Mouse (Mus musculus) intestine, embryonic 15.5 days (tissue): ENCODE data around the gene Ube2q1. TPM values are rescaled to one million over a fixed set of nuclear protein-coding genes. Genes with fewer than 3 reads are reported as not detected.

Experiments used
- ATAC-seq: fragments of 200-750 bp; cut with Nextera tagmentation; 2 replicates; pipeline ENCODE4 v1.8.0; 2017; ENCODE audit warnings: moderate TSS enrichment, moderate library complexity
- H3K27ac ChIP-seq: fragments of 300-500 bp; sonication (generic); 2 replicates; pipeline ENCODE4 v1.5.1; 2015; ENCODE audit warnings: mild to moderate bottlenecking, inconsistent platforms
- H3K27me3 ChIP-seq: fragments of 300-500 bp; sonication (generic); replicated peaks from 2 replicates; pipeline ENCODE4 v1.6.1; 2015; ENCODE audit warnings: inconsistent platforms
- H3K36me3 ChIP-seq: fragments of 300-500 bp; sonication (generic); 2 replicates; pipeline ENCODE4 v1.6.1; 2015; ENCODE audit warnings: inconsistent platforms
- H3K4me1 ChIP-seq: fragments of 300-500 bp; sonication (generic); replicated peaks from 2 replicates; pipeline ENCODE4 v1.6.1; 2015; ENCODE audit warnings: inconsistent platforms
- H3K4me2 ChIP-seq: fragments of 300-500 bp; sonication (generic); replicated peaks from 2 replicates; pipeline ENCODE4 v1.6.1; 2015; ENCODE audit warnings: mild to moderate bottlenecking, inconsistent platforms
- H3K4me3 ChIP-seq: fragments of 300-500 bp; sonication (generic); replicated peaks from 2 replicates; pipeline ENCODE4 v1.5.1; 2015; ENCODE audit warnings: inconsistent platforms
- H3K9ac ChIP-seq: fragments of 300-500 bp; sonication (generic); 2 replicates; pipeline ENCODE4 v1.6.1; 2015; ENCODE audit warnings: inconsistent platforms
- H3K9me3 ChIP-seq: fragments of 300-500 bp; sonication (generic); 2 replicates; pipeline ENCODE4 v1.6.1; 2016; ENCODE audit warnings: inconsistent platforms
- WGBS: fragments of 180-500 bp; shearing (Covaris S2); methylation state at CpG from one replicate; pipeline ENCODE4 v1.1.7; 2015; 5-methylcytosine and 5-hydroxymethylcytosine counted together
- polyA plus RNA-seq: library from polyadenylated mRNA; unstranded; fragments of >200 nt; fragmentation: Nextera tagmentation; extraction: Ambion mirVana; gene quantifications from 2 replicates; pipeline ENCODE4 v1.2.1, GENCODE M21; 2015

The Ube2q1 gene
- polyA plus RNA-seq: 12.3 and 14.3 TPM in 2 replicates

DNA sequence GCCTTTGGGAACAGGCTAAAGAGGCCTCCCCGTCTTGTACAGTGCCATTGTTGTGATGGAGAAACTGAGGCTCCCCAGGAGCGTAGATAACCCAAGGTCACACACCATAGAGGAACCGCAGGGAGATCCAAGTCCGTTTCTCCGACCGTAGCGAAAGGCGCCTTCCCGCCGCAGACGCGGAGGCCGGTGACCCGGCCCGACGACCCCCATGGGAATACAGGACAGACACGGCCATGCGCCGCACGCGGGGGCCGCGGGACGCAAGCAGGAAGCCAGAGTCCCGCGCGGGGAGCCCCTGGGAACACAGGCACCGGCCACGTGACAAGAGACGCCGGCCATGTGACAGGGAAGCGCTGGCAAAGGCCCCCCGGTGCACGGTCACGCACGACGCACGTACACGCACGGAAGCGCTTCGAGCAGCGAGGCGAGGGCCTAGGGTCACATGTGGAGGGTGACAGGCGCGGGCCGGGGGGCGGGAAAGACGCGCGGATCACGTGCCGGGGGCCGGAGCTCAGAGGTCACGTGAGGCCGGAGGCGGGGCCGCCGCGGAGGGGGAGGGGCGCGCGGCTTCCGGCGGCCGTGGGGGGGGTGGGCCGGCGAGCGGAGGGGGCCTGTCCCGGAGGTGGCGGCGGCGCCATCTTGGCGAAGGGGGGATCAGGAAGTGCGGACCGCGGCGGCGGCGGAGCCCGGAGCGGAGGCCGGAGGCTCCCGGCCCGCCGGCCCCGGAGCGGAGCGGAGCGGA, at the start of gene Ube2q1:
Gene Ube2q1 (plus strand): TSS at position 649 of the 742 bp plus-strand sequence.
- peak within 1 kb of the TSS; percentile 99 for H3K4me3 ChIP-seq

DNA sequence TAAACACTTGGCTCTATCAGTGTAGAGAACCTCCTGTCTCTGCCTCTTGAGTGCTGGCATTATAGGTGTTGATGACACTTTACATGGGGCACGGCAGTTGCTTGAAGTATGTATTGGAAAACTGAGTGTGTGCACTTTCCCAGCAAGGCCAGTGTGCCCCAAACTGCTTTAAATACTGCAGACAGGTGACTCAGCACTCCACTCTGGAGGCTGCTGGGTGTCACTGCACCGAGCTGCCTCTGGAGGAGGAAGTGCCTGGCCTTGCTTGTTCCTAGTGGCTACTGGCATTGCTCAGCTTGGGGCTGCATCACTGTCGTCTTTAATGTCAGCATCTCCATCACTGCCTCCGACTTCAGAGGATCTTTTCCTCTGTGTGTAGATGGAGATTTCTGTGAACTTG, 46.4 kb upstream of the Ube2q1 start:
- ATAC-seq: peak; percentile 48; the same call in 1 of the 2 replicates
- H3K27me3 ChIP-seq: no peaks in the 10 kb centered on the region
- H3K9me3 ChIP-seq: no peaks in the 10 kb centered on the region
- H3K36me3 ChIP-seq: no peaks in the 10 kb centered on the region
- H3K9ac ChIP-seq: no peak overlapping the region
- 16% methylated on average over 4 of the region's 4 CpGs for WGBS
- H3K4me2 ChIP-seq: no peak overlapping the region
- no peak overlapping the region for H3K4me3 ChIP-seq
- no peak overlapping the region for H3K27ac ChIP-seq
- H3K4me1 ChIP-seq: peaks cover 9% of the 10 kb centered on the region

More for the DNA sequence above, at the start of gene Ube2q1:
- Histone ChIP-seq H3K36me3 (peaks cover 17% of the 10 kb centered on the region), H3K4me1 (peaks cover 20% of the 10 kb centered on the region), H3K27me3 (no peaks in the 10 kb centered on the region), H3K27ac (peak within 1 kb of the TSS; percentile 98), H3K9me3 (no peaks in the 10 kb centered on the region), H3K9ac (peak within 1 kb of the TSS; percentile 100), H3K4me2 (peak within 1 kb of the TSS; percentile 88)
- WGBS: under 1% methylated on average over 74 of the region's 90 CpGs
- ATAC-seq: peak; percentile 95

DNA sequence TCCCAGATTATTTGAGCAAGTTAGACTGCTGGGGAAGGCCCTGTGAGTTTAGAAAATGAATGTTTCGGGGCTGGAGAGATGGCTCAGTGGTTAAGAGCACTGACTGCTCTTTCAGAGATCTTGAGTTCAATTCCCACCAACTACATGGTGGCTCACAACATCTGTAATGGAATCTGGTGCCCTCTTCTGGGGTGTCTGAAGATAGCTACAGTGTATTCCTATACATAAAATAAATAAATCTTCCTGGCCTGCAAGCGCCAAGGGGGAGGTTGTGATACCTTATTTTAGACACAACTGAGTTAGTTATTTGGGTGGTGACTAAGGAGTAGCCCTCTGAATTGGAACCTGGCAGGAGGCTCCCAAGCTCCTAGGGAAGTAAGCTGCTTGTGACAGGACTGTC, 44.6 kb upstream of the Ube2q1 start:
- Histone ChIP-seq H3K4me3 (no peak overlapping the region), H3K4me1 (peaks cover 7% of the 10 kb centered on the region), H3K27ac (no peak overlapping the region), H3K27me3 (no peaks in the 10 kb centered on the region), H3K9ac (no peak overlapping the region), H3K4me2 (no peak overlapping the region), H3K9me3 (no peaks in the 10 kb centered on the region), H3K36me3 (no peaks in the 10 kb centered on the region)
- WGBS: 84% methylated on average over 2 of the region's 2 CpGs
- ATAC-seq: no peak

DNA sequence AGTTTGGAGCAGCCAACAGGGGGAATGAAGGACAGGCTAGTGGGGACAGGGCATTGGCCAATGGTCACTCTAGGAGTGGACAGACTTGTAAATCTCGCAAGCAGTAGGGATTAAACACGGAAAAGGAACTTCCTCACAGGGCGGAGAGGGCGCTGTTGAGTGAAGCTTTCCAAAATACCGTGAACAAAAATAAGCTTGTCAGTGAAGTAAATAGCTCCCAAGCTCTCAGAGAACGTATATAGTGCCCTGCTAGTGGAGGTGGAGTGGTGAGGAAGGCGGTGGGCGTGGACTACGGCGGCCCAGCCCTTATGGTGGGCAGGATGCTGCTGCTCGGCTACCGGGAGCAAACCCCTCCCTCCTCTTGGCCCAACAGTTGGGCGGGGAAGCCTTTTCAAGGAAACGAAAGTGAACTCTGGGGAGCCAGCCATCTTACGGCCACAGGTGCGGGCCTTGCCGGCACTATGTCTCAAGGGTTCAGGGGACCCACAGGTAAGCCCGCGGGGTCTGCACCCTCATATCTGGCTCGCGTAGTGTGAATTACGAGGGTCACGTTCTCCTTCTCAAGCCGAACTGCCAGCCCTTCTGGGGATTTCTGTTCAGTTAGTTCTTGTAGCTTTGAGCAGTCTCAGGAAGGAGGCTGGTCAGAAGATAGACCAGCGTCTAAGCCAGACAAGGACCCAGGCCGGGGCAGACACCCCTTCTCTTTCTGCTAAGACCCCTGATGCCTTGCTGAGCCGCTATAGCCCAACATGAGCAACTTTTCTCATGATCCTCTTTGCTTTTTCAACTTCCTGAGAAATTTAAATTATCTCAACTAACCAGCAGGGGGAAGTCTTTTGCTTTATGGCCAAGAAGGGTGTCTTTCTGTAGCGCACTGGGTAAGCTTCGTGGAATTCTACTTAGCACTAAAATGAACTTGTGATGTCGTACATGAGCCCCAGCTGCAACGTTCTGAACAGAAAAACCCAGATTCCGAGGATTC, 42.8 kb upstream of the Ube2q1 start:
- WGBS: 1% methylated on average over 32 of the region's 32 CpGs
- H3K36me3 ChIP-seq: 0 out of 2 replicates have a peak, but pooled peaks cover 3% of the 10 kb centered on the region
- peak overlapping the region; percentile 58 for H3K27ac ChIP-seq
- H3K9ac ChIP-seq: peak overlapping the region; percentile 65
- H3K9me3 ChIP-seq: no peaks in the 10 kb centered on the region
- H3K4me3 ChIP-seq: peak overlapping the region; percentile 69
- peak; percentile 97 for ATAC-seq
- H3K4me2 ChIP-seq: peak overlapping the region; percentile 74
- H3K4me1 ChIP-seq: peaks cover 7% of the 10 kb centered on the region
- no peaks in the 10 kb centered on the region for H3K27me3 ChIP-seq

DNA sequence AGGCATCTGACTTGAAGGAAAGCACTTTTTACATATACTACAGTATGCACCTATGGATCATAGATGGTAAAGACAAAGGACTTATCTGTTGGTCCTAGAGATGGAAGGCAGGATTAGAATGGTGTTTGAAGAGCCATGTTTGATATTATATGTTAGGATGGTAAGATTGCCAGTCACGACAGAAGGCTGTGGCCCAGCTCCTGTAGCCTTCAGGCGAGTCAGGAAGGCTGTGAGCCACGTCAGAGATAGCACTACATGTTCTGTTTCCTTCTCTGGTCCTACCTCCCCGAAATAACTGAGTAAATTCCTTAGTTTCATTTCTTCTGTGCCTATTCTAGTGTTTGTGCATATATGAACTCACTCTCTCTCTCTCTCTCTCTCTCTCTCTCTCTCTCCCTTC, 41.3 kb upstream of the Ube2q1 start:
- H3K4me2 ChIP-seq: no peak overlapping the region
- 0 out of 2 replicates have a peak, but pooled peaks cover 7% of the 10 kb centered on the region for H3K36me3 ChIP-seq
- no peak overlapping the region for H3K4me3 ChIP-seq
- H3K27ac ChIP-seq: no peak overlapping the region
- H3K27me3 ChIP-seq: no peaks in the 10 kb centered on the region
- no peak for ATAC-seq
- H3K9ac ChIP-seq: no peak overlapping the region
- WGBS: 85% methylated on average over 4 of the region's 4 CpGs
- no peaks in the 10 kb centered on the region for H3K9me3 ChIP-seq
- peaks cover 7% of the 10 kb centered on the region for H3K4me1 ChIP-seq

DNA sequence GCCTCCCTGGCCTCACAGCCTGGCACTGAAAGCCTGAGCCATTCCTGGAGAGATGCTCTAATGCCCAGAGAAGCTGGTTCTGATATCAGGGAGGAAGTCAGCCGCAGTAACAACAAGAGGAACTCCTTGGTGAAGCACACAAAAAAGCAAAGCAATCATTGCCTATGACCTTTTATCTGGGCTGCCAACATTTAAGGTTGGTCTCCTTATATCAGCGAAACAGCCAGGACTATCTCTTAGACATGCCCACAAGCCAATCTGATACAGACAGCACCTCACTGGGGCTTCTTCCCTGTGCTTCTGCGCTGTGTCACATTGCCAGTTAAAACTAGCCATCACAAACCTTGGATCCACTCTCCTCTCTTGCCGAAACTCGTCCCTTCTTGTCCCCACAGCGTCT, 34.9 kb upstream of the Ube2q1 start:
- H3K27me3 ChIP-seq: no peaks in the 10 kb centered on the region
- H3K36me3 ChIP-seq: peaks cover 15% of the 10 kb centered on the region; the same call in 1 of the 2 replicates
- ATAC-seq: no peak
- H3K27ac ChIP-seq: no peak overlapping the region
- H3K9me3 ChIP-seq: no peaks in the 10 kb centered on the region
- H3K4me3 ChIP-seq: no peak overlapping the region
- no peaks in the 10 kb centered on the region for H3K4me1 ChIP-seq
- 89% methylated on average over 6 of the region's 6 CpGs for WGBS
- no peak overlapping the region for H3K4me2 ChIP-seq
- H3K9ac ChIP-seq: no peak overlapping the region

DNA sequence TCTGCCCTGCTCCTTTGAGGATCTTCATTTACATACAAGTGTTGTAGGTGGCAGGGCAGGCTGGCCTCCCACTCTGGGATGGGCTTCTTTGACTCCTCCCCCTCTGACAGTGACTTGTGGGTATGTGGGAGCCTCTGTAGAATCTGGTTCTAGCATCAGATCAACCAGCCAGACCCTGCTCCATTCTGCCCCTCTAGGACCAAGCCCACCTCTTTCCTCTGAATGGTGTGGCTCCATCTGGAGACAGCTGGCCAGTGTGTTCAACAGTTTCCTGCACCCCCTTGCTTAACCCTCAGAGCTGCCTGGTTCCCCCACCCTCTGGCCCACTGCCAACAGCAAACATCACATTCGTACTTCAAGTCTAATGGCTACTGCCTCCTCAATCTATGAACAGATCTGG, 21.1 kb upstream of the Ube2q1 start:
- WGBS: 9% methylated on average over 1 of the region's 1 CpGs
- Histone ChIP-seq H3K27me3 (no peaks in the 10 kb centered on the region), H3K4me1 (no peaks in the 10 kb centered on the region), H3K4me3 (no peak overlapping the region), H3K4me2 (no peak overlapping the region), H3K9me3 (no peaks in the 10 kb centered on the region), H3K27ac (no peak overlapping the region), H3K36me3 (peaks cover 9% of the 10 kb centered on the region; the same call in 1 of the 2 replicates), H3K9ac (no peak overlapping the region)
- peak; percentile 23; the same call in 1 of the 2 replicates for ATAC-seq

DNA sequence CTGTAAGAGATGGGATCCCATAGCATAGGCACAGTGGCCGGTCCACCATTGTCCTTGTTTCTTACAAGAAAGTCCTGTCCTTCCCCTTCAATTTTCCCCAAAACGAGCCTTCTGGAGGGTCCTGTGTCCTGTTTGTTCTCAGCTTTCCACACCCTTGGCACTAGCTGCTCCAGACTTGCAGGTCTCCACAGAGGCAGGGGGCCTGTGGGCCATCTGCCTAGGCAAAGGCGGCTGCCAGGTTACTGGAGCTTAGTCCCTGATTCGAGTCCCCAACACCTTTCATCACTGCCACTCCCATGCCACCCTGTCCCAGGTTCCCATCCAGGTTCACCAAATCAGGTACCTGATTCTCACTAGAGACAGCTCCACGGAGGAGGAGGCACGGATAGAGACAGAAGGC, 18.1 kb upstream of the Ube2q1 start:
- 76% methylated on average over 6 of the region's 6 CpGs for WGBS
- no peak overlapping the region for H3K27ac ChIP-seq
- no peak overlapping the region for H3K4me2 ChIP-seq
- no peak for ATAC-seq
- no peaks in the 10 kb centered on the region for H3K4me1 ChIP-seq
- no peak overlapping the region for H3K9ac ChIP-seq
- H3K4me3 ChIP-seq: no peak overlapping the region
- no peaks in the 10 kb centered on the region for H3K9me3 ChIP-seq
- H3K36me3 ChIP-seq: peaks cover 3% of the 10 kb centered on the region; the same call in 1 of the 2 replicates
- no peaks in the 10 kb centered on the region for H3K27me3 ChIP-seq

DNA sequence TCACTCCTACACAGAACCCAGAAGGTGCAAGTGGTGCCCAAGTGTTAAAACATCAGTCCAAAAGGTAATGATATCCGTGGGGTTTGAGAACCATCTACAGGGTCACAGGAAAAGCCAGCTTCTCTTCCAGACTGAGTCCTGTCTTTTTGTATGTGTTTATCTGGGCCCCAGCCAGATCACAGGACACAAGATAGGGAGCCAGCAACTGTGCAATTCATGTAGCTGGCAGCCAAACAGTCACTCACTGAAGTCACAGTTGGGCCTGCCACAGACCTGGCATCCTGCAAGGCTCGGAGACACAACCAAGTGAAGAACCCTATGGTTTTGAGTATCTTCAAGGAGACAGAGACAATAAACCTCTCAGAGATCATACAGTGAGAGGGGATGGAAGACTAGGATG, 15.6 kb upstream of the Ube2q1 start:
- WGBS: 73% methylated on average over 2 of the region's 2 CpGs
- no peak for ATAC-seq
- H3K27ac ChIP-seq: no peak overlapping the region

DNA sequence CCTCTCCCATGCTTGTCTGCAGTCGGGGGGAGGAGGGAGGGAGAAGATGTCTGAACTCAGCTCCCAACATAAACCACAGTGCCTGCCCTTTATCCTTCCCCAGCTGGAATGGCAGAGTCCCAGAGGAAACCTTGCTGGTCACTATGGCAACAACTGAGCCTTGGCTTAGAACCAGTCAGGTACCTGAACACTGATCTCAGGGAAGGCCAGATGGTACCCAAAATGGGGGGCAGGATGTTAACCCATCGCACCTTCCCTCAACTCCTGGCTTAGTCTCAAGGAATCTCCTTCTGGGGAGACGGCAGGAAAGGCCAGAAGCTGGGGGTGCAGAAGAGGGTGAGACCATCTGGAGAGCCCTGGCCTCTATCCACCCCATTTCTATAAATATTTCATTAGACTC, 13.6 kb upstream of the Ube2q1 start:
- H3K27me3 ChIP-seq: no peaks in the 10 kb centered on the region; the same call in 1 of the 2 replicates
- WGBS: 63% methylated on average over 3 of the region's 3 CpGs
- ATAC-seq: no peak
- H3K4me2 ChIP-seq: no peak overlapping the region
- no peak overlapping the region for H3K27ac ChIP-seq
- H3K9ac ChIP-seq: no peak overlapping the region
- H3K4me3 ChIP-seq: no peak overlapping the region
- H3K4me1 ChIP-seq: 0 out of 2 replicates have a peak, but pooled peaks cover 5% of the 10 kb centered on the region
- H3K9me3 ChIP-seq: no peaks in the 10 kb centered on the region
- H3K36me3 ChIP-seq: no peaks in the 10 kb centered on the region

More for the DNA sequence above, 15.6 kb upstream of the Ube2q1 start:
- Histone ChIP-seq H3K27me3 (no peaks in the 10 kb centered on the region), H3K9ac (no peak overlapping the region), H3K36me3 (no peaks in the 10 kb centered on the region), H3K4me3 (no peak overlapping the region), H3K4me2 (no peak overlapping the region), H3K9me3 (no peaks in the 10 kb centered on the region), H3K4me1 (no peaks in the 10 kb centered on the region)

DNA sequence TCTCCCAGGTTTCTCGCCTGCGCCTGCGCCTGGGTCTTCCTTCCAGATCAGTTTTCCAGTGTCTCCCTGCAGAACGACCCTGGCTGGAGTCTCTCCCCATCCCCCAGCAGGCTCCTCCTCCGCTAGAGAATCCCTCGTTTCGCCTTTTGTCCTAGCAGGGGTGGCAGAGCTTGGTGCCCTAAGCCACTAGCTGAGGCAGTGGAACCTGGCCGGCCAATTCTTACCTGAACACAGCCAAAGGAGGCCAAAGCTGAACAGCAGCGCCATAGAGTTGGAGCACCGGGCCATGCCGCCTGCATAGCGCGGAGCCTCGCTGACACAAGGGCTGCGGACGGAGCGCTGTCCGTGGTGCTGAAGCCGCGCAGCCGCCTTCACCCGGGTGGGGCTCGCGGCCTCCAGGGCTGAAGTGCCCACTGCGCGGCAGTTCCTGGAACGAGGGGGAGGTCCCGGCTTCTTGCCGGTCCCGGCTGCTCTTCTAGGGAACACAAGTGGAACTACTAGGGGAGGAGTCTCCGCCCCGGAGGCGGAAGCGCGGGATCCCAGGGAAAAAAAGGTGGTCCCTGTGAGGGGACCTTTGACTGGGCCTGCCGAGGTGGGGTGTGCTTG, 9.2 kb upstream of the Ube2q1 start, which contains the start of gene Chrnb2:
Gene Chrnb2 (minus strand): TSS at position 514 of the 606 bp plus-strand sequence.
- Histone ChIP-seq H3K9me3 (no peaks in the 10 kb centered on the region), H3K27me3 (no peaks in the 10 kb centered on the region; the same call in 1 of the 2 replicates), H3K27ac (no peak within 1 kb of the TSS), H3K4me2 (peak within 1 kb of the TSS; percentile 45), H3K9ac (no peak within 1 kb of the TSS), H3K36me3 (no peaks in the 10 kb centered on the region), H3K4me3 (peak within 1 kb of the TSS; percentile 12), H3K4me1 (0 out of 2 replicates have a peak, but pooled peaks cover 5% of the 10 kb centered on the region)
- peak; percentile 96 for ATAC-seq
- under 1% methylated on average over 36 of the region's 36 CpGs for WGBS

DNA sequence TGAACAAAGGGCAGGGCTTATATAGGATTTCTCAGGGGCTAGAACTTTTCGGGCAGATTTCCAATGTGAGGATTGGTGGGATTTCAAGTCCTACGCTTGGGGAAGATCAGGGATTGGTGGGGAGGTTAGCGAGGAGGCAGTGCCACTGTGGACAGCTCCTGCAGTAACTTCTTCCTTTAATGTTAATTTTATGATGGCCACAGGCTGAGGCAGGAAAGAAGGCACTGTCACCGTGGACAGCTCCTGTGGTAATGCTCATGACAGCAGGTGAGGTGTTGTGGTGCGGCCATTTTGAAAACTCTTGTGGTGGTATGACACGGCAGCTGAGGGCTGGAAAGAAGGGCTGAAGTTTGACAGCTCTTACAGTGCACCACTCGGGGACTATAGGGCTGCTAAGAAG, 3.8 kb upstream of the Ube2q1 start:
- ATAC-seq: no peak
- Histone ChIP-seq H3K4me2 (no peak overlapping the region), H3K27ac (no peak overlapping the region), H3K4me1 (peaks cover 9% of the 10 kb centered on the region), H3K4me3 (no peak overlapping the region), H3K9me3 (no peaks in the 10 kb centered on the region), H3K9ac (no peak overlapping the region), H3K27me3 (no peaks in the 10 kb centered on the region), H3K36me3 (no peaks in the 10 kb centered on the region)
- WGBS: 74% methylated on average over 7 of the region's 7 CpGs
